Mouse (Mus musculus): ENCODE data around the gene Adam22. TPM values are rescaled to one million over a fixed set of nuclear protein-coding genes. Genes with fewer than 3 reads are reported as not detected.

Adam22 gene
- polyA plus RNA-seq, 1 experiment = 3.6 TPM

DNA sequence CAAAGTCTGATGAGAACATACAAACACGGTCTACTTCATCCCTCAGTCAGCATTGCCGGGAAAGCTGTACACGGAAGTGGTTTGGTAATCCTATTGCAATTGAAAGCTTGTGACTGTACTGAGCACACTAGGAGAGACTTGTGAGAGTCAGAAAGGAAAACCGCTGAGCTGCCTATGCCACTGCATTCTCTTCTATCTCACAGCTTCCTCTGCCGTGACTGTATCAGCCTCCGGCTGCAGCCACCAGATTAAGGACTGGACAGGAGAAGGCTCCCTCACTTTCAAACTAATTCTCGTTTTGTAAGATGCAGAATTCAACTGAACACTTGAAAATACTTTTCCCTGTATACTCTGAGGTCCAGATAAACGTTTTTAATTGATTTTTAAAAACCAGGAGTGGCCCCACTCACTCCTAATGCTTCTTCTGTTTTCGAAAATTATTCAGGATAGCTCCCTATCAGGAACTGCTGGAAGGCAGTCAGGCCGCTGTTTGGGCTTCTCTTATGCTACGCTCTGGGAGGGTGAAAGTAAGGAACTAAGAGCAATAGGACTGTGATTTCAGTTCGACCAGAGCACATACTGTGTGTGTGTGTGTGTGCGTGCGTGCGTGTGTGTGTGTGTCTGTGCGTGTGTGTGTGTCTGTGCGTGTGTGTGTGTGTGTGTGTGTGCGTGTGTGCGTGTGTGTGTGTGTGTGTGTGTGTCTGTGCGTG, 285.0 kb downstream of the Adam22 start:
- no peaks in the 10 kb centered on the region for H3K36me3 ChIP-seq (ENCODE audit: control insufficient read depth, insufficient read depth, low read length)
- no peak overlapping the region for H3K4me3 ChIP-seq (ENCODE audit: control insufficient read depth, low read depth, low read length)
- no peaks in the 10 kb centered on the region for H3K4me1 ChIP-seq (ENCODE audit: control insufficient read depth, insufficient read depth, low read length)
- no peaks in the 10 kb centered on the region for H3K27me3 ChIP-seq (ENCODE audit: control insufficient read depth, insufficient read depth, low read length)
- TF ChIP-seq POLR2A (IDR thresholded peaks at IDR 0.05; ENCODE audit: control insufficient read depth, low read depth, low read length) (no peak), CTCF (IDR thresholded peaks at IDR 0.05; ENCODE audit: control insufficient read depth, insufficient read depth, insufficient replicate concordance, low read depth, low read length) (no peak)
- H3K27ac ChIP-seq (ENCODE audit: control insufficient read depth, insufficient read depth, low read depth, low read length) = no peak overlapping the region

DNA sequence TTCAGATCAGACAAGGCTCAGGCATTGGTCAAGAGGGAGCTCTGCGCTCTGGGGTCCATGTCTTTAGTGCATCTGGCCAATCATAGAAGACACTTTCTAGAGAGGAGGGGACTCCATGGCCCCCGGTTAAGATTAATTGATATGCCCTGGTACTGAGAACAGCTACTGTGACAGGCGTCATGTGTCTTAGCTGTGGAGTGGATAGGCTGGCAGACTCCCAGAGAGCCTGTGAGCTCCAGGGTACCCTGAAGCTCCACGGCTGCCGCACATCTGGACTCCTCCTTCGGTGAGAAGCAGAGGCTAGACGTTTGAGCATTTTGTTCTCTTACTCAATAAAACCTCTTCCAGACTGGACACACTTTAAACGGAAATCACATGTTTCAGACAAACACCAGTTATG, 290.5 kb downstream of the Adam22 start:
- Histone ChIP-seq H3K4me3 (ENCODE audit: control insufficient read depth, low read depth, low read length) (no peak overlapping the region), H3K27ac (ENCODE audit: control insufficient read depth, insufficient read depth, low read depth, low read length) (no peak overlapping the region), H3K27me3 (ENCODE audit: control insufficient read depth, insufficient read depth, low read length) (no peaks in the 10 kb centered on the region), H3K36me3 (ENCODE audit: control insufficient read depth, insufficient read depth, low read length) (no peaks in the 10 kb centered on the region), H3K4me1 (ENCODE audit: control insufficient read depth, insufficient read depth, low read length) (peaks cover 7% of the 10 kb centered on the region)
- TF ChIP-seq POLR2A (IDR thresholded peaks at IDR 0.05; ENCODE audit: control insufficient read depth, low read depth, low read length) (no peak), CTCF (IDR thresholded peaks at IDR 0.05; ENCODE audit: control insufficient read depth, insufficient read depth, insufficient replicate concordance, low read depth, low read length) (no peak)

- H3K36me3 ChIP-seq (ENCODE audit: control insufficient read depth, insufficient read depth, low read length) = no peaks in the 10 kb centered on the region
- H3K4me1 ChIP-seq (ENCODE audit: control insufficient read depth, insufficient read depth, low read length) = peaks cover 7% of the 10 kb centered on the region
- H3K4me3 ChIP-seq (ENCODE audit: control insufficient read depth, low read depth, low read length) = no peak overlapping the region
- no peaks in the 10 kb centered on the region for H3K27me3 ChIP-seq (ENCODE audit: control insufficient read depth, insufficient read depth, low read length)
- no peak overlapping the region for H3K27ac ChIP-seq (ENCODE audit: control insufficient read depth, insufficient read depth, low read depth, low read length)
- TF ChIP-seq CTCF (IDR thresholded peaks at IDR 0.05; ENCODE audit: control insufficient read depth, insufficient read depth, insufficient replicate concordance, low read depth, low read length) (no peak), POLR2A (IDR thresholded peaks at IDR 0.05; ENCODE audit: control insufficient read depth, low read depth, low read length) (no peak)
Observed at GRCm38 (mm10) chr5:8073901-8074561, 293.9 kb downstream of the Adam22 start.

- no peaks in the 10 kb centered on the region for H3K36me3 ChIP-seq (ENCODE audit: control insufficient read depth, insufficient read depth, low read length)
- H3K4me1 ChIP-seq (ENCODE audit: control insufficient read depth, insufficient read depth, low read length) = peaks cover 7% of the 10 kb centered on the region
- TF ChIP-seq POLR2A (IDR thresholded peaks at IDR 0.05; ENCODE audit: control insufficient read depth, low read depth, low read length) = no peak
- no peak for TF ChIP-seq CTCF (IDR thresholded peaks at IDR 0.05; ENCODE audit: control insufficient read depth, insufficient read depth, insufficient replicate concordance, low read depth, low read length)
- H3K4me3 ChIP-seq (ENCODE audit: control insufficient read depth, low read depth, low read length) = no peak overlapping the region
- H3K27ac ChIP-seq (ENCODE audit: control insufficient read depth, insufficient read depth, low read depth, low read length) = no peak overlapping the region
- H3K27me3 ChIP-seq (ENCODE audit: control insufficient read depth, insufficient read depth, low read length) = no peaks in the 10 kb centered on the region
Observed at GRCm38 (mm10) chr5:8073406-8073805, 294.6 kb downstream of the Adam22 start.

- Histone ChIP-seq H3K36me3 (ENCODE audit: control insufficient read depth, insufficient read depth, low read length) (no peaks in the 10 kb centered on the region), H3K4me1 (ENCODE audit: control insufficient read depth, insufficient read depth, low read length) (peaks cover 2% of the 10 kb centered on the region; the same call in 1 of the 2 replicates), H3K27ac (ENCODE audit: control insufficient read depth, insufficient read depth, low read depth, low read length) (no peak overlapping the region), H3K4me3 (ENCODE audit: control insufficient read depth, low read depth, low read length) (no peak overlapping the region), H3K27me3 (ENCODE audit: control insufficient read depth, insufficient read depth, low read length) (no peaks in the 10 kb centered on the region)
- TF ChIP-seq CTCF (IDR thresholded peaks at IDR 0.05; ENCODE audit: control insufficient read depth, insufficient read depth, insufficient replicate concordance, low read depth, low read length) = no peak
- no peak for TF ChIP-seq POLR2A (IDR thresholded peaks at IDR 0.05; ENCODE audit: control insufficient read depth, low read depth, low read length)
Observed at GRCm38 (mm10) chr5:8063207-8063606, 304.8 kb downstream of the Adam22 start.

DNA sequence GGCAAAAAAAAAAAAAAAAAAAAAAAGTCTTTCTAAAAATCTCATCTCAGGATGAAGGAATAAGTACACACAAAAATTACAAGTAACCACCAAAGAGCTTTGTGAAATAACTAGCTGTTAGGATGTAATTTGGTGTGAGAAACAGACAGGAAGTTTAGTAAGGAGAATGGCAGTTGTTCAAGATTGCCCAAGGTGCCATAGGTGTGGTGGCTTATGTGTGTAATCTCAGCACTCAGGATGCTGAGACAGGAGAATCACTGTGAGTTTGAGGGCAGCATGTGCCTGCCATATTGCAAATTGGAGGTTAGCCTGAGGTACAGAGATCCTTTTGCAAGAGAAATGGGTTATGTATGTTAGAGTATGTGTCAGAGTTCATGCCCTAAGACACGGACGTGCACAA, 305.5 kb downstream of the Adam22 start:
- peaks cover under 1% of the 10 kb centered on the region; the same call in 1 of the 2 replicates for H3K4me1 ChIP-seq (ENCODE audit: control insufficient read depth, insufficient read depth, low read length)
- H3K27ac ChIP-seq (ENCODE audit: control insufficient read depth, insufficient read depth, low read depth, low read length) = no peak overlapping the region
- no peaks in the 10 kb centered on the region for H3K27me3 ChIP-seq (ENCODE audit: control insufficient read depth, insufficient read depth, low read length)
- H3K36me3 ChIP-seq (ENCODE audit: control insufficient read depth, insufficient read depth, low read length) = no peaks in the 10 kb centered on the region
- no peak overlapping the region for H3K4me3 ChIP-seq (ENCODE audit: control insufficient read depth, low read depth, low read length)
- no peak for TF ChIP-seq POLR2A (IDR thresholded peaks at IDR 0.05; ENCODE audit: control insufficient read depth, low read depth, low read length)
- no peak for TF ChIP-seq CTCF (IDR thresholded peaks at IDR 0.05; ENCODE audit: control insufficient read depth, insufficient read depth, insufficient replicate concordance, low read depth, low read length)

- Histone ChIP-seq H3K4me1 (ENCODE audit: control insufficient read depth, insufficient read depth, low read length) (peaks cover 11% of the 10 kb centered on the region), H3K27me3 (ENCODE audit: control insufficient read depth, insufficient read depth, low read length) (no peaks in the 10 kb centered on the region; the same call in 1 of the 2 replicates), H3K4me3 (ENCODE audit: control insufficient read depth, low read depth, low read length) (no peak overlapping the region), H3K36me3 (ENCODE audit: control insufficient read depth, insufficient read depth, low read length) (no peaks in the 10 kb centered on the region), H3K27ac (ENCODE audit: control insufficient read depth, insufficient read depth, low read depth, low read length) (no peak overlapping the region)
- TF ChIP-seq POLR2A (IDR thresholded peaks at IDR 0.05; ENCODE audit: control insufficient read depth, low read depth, low read length) = no peak
- no peak for TF ChIP-seq CTCF (IDR thresholded peaks at IDR 0.05; ENCODE audit: control insufficient read depth, insufficient read depth, insufficient replicate concordance, low read depth, low read length)
Observed at GRCm38 (mm10) chr5:8058056-8058455, 309.9 kb downstream of the Adam22 start.

All from testis, adult 2 months (tissue).